Mouse (Mus musculus): Measurements from ENCODE around the gene Gca.

- TF ChIP-seq ZC3H11A (IDR thresholded peaks at IDR 0.05; ENCODE audit: low read depth, low read length): peak; percentile 58
- no peak for TF ChIP-seq BHLHE40 (IDR thresholded peaks at IDR 0.05; ENCODE audit: borderline replicate concordance, low read depth, low read length)
- TF ChIP-seq POLR2A (IDR thresholded peaks at IDR 0.05; ENCODE audit: control insufficient read depth in 1 of 2, insufficient read depth in 1 of 2, low read depth in 1 of 2, low read length in 2 of 2, poor library complexity in 1 of 2): no peak
- peak; percentile 20 to 73 (median 40); a peak in 3 of 6 replicates for TF ChIP-seq CTCF (IDR thresholded peaks at IDR 0.05 in 2 of 3, conservative IDR thresholded peaks at IDR 0.05 in 1 of 3; ENCODE audit: control insufficient read depth in 1 of 3, insufficient read depth in 1 of 3, low read depth in 2 of 3, low read length in 3 of 3, poor library complexity in 1 of 3, severe bottlenecking in 1 of 3)
Observed at GRCm38 (mm10) chr2:62630446-62630845, 33.6 kb upstream of the Gca start.

Measured in MEL (cell line).